18 mouse cellular contexts compared by ENCODE assay signal in the genomic region with DNA sequence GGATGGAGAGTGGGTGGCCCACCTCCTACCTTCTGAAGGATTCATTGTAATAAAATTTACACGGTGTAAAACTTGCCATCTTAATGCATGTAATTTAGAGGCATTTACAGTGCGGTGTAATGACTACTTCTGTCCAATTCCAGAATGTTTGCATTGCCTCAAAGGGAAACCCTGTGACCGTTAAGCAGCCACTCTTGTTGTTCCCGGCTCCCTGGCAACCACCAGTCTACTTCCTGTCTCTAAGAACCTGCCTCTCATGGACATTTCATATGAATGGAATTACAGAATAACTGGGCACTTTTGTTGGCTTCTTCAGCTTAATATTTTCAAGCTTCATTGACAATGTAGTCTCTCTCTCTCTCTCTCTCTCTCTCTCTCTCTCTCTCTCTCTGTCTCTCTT. TPM values are rescaled to one million over a fixed set of nuclear protein-coding genes. Genes with fewer than 3 reads are reported as not detected.
"Had no signal": no experiment of that assay in that cellular context is flagged by ENCODE, and none has a peak within 500 bp of the region (broad histone marks: within the 10 kb centered on the region; RNA-seq: fewer than 3 reads in every experiment).

No protein-coding gene starts in this region.

- H3K4me2 ChIP-seq: limb, embryonic 15.5 days; liver, embryonic 12.5 days; neural tube, embryonic 15.5 days had no signal

- H3K27ac ChIP-seq: limb, embryonic 15.5 days; liver, embryonic 12.5 days; midbrain, embryonic 10.5 days; neural tube, embryonic 15.5 days had no signal

- DNase-seq: kidney, adult 9 months; kidney, postnatal 10 days; left cerebral cortex, postnatal 4 days; lung, postnatal 14 days; midbrain, embryonic 14.5 days; right cerebral cortex, adult 18-20 months; right cerebral cortex, postnatal 25 days; thymus, postnatal 4 days had no signal

- H3K4me3 ChIP-seq: limb, embryonic 15.5 days; liver, embryonic 12.5 days; midbrain, embryonic 10.5 days; myocyte; neural tube, embryonic 15.5 days had no signal

- ATAC-seq: liver, embryonic 12.5 days had no signal

- H3K36me3 ChIP-seq: limb, embryonic 15.5 days; liver, embryonic 12.5 days; midbrain, embryonic 10.5 days; neural tube, embryonic 15.5 days had no signal

- H3K9me3 ChIP-seq: limb, embryonic 15.5 days; liver, embryonic 12.5 days; neural tube, embryonic 15.5 days had no signal

- H3K9ac ChIP-seq: limb, embryonic 15.5 days; liver, embryonic 12.5 days; neural tube, embryonic 15.5 days had no signal

- H3K4me1 ChIP-seq: liver, embryonic 12.5 days had no signal

RNA-seq across cellular contexts. Expression of gene Calhm3, which starts 27.2 kb away (rescaled TPM):
- polyA plus RNA-seq: large intestine, adult 2 months; limb, embryonic 15.5 days; liver, embryonic 12.5 days; liver, embryonic 16.5 days; midbrain, embryonic 10.5 days; midbrain, embryonic 14.5 days; myocyte; neural tube, embryonic 11.5 days; neural tube, embryonic 15.5 days; stomach, embryonic 16.5 days had no signal

RNA-seq across cellular contexts. Expression of gene Calhm1, which starts 40.7 kb away (rescaled TPM):
- polyA plus RNA-seq: large intestine, adult 2 months; limb, embryonic 15.5 days; liver, embryonic 12.5 days; liver, embryonic 16.5 days; midbrain, embryonic 10.5 days; midbrain, embryonic 14.5 days; myocyte; neural tube, embryonic 11.5 days; neural tube, embryonic 15.5 days; small intestine, adult 2 months; stomach, embryonic 16.5 days had no signal
